Mouse (Mus musculus): Measurements from ENCODE around the gene Cst7.
"Not testable (repeated sequence)": the region's sequence is repeated elsewhere in the genome, so short reads cannot be mapped to it uniquely, and the experiment has no call there.

Cst7 gene

DNA sequence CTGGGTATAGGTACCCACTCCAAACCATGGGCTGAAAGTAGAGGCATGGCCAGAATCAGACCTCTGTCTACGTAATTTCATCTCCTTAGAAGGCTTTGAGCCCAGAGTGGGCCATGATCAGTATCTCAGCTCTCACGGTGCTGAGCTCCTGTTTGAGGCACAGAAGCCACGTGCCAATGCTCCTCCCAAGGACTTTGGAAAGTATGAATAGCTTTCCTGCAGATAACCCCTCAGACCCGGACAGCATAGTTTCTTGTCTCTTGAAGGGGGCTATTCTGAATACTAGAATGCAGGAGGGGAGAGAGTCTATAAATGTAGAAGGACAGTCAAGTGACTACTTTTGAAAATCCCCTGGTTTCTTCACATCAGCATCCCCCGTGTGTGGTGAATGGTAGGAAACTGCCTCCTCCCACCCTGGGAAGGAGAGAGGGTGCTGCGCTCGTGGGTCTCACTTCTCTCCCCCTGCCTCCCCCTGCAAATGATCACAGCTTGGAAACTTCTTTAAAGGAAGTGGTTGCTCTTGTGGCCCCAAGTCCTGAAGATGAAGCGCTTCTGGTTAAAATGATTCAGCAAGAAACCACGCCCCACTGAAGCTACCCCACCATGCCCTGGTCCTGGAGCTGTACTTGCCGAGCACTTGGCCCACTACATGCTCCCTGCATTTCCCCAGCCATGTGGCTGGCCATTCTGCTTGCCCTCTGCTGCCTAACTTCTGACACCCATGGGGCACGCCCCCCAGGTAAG lies at the start of gene Cst7:
TSS of gene Cst7 (plus strand) at position 569 of the 744 bp plus-strand sequence.
- DNase-seq: no peak

DNA sequence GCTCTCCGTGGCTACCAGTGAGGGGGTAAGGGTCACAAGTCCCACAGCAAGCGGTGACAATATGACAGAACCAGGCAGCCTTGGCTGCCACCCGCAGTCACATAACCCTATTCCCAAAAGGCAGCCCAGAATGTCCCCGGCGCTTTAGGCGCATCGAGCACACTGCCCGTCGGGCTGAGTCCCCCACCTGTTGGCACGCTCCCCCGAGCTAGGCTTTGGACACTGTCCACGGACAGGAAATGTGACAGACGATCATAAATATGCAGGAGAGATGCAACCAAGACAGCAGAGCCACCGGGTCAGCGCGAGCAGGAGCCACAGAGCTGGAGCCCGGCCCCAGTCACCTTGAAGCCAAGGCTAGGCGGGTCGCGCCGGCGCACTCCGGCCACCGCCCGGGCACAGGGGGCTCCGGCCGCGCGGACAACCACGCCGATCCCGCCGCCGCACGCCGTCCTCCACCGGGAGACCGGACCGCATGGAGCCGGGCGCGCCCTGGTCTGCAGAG lies 44.5 kb upstream of the Cst7 start:
- DNase-seq: no peak

DNA sequence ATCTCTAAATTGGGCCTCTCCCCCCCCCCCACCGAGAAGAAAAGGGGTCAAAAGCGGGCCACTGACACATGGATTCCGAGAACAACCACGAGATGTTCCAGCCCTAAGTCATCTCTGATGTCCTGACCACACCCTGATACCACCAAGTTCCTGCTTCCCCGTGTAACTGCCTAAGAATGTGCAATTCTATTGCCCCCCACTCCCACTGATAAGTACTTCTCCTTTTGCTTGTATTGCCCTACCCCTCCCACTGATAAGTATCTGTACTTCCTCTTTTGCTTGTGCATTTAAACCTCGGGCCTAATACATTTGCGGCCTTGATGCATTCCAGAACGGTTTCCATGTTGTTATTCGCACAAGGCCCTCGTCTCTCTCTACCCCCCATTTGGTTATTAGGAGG lies 20.6 kb upstream of the Cst7 start:
- not testable (repeated sequence) for DNase-seq

DNA sequence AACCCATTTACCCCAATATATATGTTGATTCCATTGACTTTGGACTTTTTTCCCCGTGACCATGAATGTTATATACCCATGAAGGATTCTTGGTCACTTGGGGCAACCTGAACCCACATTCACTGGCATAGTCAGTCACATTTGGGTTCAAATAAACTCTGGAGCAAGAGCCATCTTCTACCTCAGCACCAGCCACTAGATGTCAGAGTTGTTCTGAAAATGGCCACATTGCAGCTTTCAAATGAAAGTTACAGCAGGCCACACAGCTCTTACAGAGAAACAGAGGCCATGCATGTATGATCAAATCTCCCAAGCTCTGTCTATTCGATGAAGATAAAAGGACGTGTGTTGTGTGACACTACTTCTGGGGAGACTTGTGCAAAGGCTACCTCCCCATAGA lies 11.6 kb upstream of the Cst7 start:
- peak; percentile 12 for DNase-seq

DNA sequence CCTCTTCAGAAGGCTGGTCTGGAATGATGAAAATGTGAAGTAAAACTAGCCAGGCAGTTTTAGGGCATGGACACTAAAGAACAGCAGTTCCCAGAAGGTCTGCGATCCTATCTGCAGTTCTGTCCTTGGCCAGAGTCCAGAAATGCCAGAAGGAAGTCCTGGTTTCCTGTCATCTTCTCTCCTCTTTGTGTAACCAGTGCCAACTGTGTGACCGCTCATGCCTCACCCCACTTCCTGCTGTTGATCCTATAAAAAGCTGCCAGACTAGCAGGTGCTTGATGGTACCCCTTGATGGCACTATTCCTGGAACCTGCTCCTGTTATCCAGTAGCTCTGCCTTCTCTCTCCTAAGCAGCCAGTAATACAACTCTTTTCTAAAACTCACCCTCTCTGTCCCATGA lies 3.2 kb upstream of the Cst7 start:
- no peak for DNase-seq

DNA sequence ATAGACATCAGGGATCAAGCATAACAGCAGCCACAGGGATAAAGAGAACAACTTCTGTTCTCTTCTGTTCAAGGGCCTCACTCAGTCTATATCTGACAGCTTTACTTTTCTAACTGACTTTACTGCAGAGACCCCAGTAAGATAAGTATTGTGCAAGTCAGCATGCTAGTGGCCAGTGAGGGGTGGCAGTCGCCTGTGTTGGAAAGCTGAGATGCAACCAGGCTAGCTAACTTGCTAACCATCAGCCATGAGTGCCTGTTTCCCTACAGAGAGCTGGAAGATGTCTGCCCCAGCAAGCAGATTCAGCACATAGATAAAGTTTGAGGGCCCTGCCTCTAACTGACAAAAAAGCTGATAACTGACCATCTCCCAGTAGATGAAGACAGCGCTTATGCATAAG lies 546 bp downstream of the Cst7 start:
- no peak for DNase-seq

DNA sequence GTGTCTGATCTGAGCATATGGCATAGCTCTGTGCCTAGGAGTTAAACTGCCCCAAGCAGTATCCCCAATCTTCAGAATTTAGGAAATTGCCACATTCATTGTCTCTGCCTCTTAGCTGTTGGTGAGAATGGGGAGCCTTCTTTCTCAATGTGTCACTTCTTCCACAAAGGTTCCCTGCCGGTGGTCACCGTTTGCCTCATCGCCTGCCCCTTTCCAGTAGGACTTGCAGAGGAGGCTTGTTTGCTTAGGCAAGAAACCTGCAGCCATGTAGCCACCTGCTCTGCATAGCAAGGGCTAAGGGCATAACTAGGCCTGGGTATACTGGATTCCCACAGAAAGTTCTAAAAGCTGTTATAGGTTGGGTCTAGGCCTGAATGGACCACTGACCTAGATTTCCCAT lies 2.2 kb downstream of the Cst7 start:
- no peak for DNase-seq

DNA sequence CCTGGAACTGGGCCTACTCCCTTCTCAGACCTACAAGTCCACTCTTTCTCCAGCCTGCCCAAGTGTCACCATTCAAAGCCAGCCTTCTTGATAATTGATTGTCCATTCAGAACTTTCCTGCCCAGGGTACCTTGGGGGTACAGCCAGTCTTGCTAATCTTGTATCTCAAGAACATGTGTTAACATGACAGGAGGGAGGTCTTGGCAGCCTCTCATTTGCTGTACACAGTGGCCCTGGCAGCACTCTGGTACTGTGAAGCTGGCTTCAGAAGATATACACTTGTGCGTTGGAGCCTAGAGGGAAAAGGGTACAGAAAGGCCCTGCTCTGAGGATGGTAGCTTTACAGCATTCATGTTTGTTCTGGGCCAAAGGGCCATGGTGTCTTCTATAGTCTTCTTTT lies 6.0 kb downstream of the Cst7 start:
- no peak for DNase-seq

DNA sequence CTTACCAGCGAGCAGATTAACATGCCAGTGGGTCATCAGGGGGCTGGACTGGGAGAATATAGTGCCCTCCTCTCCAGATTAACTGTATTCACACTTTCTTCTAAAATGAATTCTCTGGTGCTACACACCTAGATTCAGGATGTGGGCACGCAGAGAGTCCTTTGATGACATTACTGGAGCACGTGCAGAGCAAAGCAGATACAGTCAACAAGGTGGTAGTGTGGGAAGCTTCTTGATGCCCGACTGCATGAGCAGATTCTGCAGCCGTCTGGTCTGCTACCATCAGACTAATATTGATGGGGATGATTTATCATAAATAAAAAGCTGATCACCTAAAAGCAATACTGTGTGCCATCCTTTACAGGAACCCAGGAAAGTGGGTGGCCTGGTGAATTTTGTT lies 8.4 kb downstream of the Cst7 start:
- no peak for DNase-seq

DNA sequence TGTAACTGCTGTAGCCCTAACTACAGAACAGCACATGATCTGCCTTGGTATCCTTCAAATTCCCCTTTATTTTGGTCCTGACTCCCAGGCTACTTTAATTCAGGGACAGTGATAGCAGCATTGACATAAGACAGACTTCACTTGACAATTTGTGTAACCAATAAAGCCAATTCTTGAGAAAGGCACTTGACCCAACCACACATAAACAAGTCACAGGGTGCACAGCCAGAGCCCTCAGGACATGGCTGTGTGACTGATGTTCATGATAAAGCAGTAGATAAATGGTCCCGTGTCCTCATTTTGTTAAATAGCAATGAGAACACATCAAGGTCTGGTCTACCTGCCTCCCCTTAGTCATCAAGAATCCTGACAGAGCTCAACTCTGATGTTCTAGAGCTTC lies 9.4 kb downstream of the Cst7 start:
- no peak for DNase-seq

DNA sequence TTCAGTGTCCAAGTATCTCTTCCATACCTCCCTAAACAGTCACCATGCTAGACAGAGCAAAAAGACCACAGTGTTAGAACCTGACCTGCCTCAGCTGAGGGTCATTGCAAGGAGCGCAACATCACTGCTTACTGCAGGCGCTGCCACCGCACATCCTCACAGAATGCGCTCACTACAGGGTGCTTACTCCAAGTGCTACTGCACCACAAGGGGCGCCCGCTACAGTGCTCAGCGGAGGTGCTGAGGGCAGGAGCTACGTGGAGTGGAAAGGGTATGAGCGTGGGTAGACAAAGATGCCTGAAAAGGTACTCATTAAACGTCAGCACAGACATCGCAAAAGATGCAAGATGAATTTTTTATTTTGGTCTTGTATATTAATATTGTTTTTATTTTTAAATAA lies 18.9 kb downstream of the Cst7 start:
- no peak for DNase-seq

DNA sequence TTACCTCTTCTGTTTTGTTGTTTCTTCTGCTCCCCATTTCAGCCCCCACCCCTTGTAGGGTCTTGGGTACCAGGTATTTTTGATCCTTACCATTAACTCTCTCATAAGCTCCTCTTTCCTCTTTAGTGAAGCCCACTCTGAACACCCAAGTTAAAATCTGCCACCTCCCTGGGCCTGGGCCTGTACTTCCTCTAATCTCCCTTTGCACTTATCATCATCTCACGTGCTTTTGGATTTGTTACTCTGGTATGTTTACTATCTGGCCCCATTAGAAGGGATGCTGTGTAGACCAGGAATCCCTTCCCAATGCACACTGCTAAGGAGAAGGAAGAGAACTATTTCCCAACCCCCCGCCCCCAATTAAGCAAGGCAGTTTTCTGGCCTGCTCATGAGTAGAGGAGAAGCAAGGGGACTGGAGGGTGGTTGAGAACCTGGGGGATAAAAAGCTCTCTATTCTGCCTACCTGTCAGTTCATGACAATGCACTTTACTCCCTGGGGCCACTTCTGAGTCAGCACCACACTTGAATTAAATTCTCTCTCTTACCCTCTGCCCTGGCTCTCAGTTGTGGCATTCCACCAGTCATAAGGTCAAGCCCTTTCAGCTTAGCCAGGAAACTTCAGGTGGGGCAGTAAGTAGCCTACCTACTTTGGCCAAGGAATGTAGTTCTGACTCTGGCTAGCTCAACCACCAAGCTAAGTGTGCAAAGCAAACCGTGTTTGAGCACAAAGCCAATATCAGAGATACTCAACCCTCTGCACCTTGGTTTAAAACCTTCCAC lies 25.4 kb downstream of the Cst7 start:
- no peak for DNase-seq

DNA sequence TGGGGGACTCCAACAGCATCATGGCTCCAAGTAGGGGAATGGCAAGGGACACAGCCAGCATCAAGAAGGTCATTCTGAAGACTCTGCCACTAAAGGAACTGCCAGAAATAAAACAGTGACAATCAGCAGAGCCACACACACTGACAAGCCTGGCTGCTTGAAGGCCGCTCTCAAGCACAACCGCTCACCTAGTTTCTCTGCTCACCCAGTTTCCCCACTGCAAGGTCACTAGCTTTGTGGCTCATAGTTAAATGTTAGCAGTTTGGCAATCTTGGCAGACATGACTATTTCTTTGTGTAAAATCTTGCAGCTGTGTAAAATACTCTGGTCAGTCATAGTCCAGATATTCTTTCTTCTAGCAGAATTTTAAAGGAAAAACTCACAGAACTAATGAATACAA lies 30.0 kb downstream of the Cst7 start:
- no peak for DNase-seq

DNA sequence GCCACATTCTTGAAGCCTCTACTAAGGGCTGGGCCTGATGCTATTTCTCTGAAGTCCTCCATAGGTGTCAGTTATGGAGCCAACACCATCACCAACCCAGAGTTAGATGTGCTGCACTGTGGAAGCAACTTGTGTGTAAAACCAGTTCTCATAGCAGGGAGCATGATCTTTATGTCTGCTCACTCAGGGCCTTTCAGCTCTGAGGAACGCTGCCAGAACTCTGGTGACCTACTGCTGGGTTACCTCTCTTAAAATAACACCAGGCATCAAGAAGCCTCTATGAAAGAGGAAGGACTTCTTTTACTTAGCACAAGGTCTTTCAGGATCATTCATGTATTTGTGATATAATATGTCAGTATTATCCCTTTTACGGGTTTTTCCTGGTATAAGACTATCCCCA lies 32.0 kb downstream of the Cst7 start:
- no peak for DNase-seq

DNA sequence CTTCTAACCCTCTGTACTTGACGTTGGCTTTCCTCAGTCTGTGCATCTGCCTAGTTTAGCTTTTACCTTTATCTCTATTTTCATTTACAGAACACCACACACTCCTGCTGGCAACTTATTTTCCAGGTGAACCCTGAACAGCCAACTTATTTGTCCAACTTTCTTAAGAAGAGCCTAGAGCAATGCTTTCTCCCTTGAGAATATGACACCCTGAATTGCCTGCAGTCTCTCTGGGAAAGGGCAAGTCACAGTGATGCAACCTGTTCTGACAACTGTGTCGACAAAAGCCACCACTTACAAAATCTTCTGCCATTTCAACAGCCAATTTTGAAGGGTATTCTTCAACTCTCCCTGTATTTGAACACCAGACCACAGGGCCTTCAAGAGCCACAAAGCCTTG lies 34.6 kb downstream of the Cst7 start:
- no peak for DNase-seq

DNA sequence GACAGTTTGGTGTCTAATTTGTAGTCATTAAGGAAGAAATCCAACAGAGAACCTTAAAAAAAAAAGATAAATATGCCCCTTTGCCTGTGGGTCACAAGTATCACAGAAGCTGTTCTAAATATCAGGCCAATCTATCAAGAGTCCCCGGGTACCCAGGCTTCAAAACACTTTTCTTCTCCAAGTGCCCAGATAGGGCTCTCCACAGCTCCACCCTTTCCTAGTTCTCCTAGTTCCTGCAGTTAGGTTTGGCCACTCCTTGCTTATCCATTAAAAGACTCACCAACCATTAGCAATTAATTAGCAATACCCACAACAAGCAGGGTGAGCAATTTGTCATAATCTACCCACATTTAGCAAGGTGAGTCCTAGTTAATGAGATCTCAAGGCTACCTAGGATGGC lies 36.9 kb downstream of the Cst7 start:
- DNase-seq: no peak

DNA sequence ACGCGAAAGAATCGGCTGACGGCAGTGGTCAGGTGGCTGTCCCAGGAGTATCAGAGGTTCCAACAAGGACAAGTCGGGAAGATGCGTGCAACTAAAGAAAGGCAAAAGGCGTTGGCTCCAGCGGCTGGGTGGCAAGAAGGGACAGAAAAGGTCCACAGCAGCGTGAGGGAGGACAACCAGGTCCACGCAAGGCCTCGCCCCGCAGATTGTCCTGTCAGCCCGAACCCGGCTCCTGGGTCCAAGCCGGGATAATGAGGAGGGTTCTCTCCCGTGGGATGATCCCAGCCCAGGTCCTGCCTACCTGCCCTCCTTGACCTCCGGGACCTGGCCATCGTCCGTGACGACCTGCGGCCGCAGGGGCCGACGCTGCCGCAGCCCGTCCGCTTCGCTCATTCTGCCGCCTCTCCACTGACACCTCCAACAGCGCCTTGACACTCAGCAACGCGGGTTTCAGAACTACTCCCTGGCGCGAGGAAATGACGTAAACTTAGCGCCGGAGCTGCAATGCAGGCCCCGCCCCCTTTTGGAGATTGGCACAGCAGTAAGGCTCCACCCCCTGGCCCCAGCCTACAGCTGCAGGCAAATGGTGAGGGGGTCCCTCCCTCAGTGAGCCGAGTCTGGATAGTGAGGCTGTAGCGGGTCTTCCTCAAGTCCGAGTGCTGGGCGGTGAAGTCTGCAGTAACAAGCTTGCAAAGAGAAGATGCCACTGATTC lies 38.0 kb downstream of the Cst7 start, which contains the start of gene Apmap:
TSS of gene Apmap (minus strand) at position 481 of the 713 bp plus-strand sequence.
- peak; percentile 98 for DNase-seq

DNA sequence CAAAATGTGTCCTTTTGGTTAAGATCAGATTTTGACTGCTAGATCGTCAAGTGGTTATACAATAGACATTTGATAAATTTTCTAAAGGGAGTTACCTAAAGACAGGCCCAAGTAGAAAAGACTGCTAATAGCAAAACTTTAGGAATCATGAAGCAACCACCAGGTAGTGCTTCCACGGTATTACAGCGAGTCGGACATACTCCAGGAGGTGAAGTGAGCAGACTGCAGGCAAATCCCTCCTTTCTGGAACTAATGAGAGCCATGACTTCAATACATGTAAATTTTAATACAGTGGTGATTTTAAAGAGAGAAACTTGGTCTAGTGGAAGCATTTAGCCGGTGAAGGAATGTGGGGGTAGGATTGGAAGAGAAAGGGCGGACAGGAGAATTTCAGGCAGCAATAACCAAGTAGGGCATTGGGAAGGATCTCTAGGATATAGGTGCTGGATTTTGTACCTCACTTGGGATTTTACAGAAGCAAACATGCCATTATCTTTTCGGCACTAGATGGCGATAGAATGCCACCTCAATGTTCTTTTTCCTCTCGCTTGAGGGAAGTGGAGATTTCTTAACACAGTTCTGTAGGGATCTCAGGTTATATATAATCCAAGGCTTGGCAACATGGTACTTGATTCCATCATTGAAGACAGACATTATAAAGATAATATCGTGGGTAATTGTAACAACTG lies 38.8 kb downstream of the Cst7 start:
- peak; percentile 81 for DNase-seq

DNA sequence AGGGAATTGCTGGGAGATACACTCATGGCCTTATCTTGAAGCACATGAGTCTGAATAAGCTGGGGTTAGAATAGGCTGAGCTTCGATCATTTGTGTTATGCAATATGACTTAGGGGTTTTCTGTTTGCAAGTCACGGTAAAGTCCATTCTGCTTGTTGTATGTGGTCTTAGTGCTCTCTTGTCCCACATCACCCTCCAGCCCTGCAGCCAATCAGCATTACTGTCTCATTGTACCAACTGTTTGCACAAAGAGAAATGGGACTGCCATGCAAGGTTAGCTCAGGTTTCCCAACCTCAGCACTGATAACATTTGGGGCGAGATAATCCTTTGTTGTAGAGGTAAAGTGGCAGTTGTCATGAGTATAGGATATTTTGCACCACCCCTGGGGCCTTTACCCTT lies 39.9 kb downstream of the Cst7 start:
- DNase-seq: no peak

DNA sequence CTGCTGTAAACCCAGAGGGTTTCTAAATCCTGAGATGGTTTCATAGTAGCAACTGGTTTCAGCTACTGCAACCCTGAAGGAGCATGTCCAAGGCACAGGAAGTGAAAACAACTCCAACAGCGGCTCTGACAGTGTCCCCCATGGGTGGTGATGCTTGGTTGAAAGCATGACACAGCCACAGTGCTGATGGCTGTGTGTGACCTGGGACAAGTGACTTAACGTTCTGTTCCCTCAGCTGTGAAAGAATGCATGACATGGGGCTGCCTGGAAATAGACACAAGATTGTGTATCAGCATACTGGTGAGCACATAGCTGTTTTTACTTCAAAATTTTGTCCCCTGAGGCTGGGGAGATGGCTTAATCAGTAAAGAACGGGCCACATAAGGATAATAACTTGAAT lies 51.5 kb downstream of the Cst7 start:
- no peak for DNase-seq

DNA sequence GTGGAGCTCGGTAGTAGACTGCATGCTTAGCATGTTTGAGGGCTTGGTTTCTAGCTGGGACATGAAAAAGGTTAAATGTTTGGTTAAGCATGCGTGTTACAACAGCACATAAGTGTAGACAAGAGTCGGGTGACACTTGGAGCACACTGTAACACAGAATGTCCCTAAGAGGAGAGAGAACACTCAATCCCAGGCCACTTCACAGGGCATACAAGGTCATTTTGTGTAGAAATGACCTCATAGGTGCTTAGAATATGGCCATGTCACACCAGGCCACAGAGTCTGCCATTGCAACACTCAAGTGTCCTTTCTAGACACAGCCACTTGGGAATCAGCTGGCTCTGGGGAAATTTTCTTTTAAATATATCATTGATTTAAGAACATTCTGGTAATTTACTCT lies 53.7 kb downstream of the Cst7 start:
- DNase-seq: no peak

DNA sequence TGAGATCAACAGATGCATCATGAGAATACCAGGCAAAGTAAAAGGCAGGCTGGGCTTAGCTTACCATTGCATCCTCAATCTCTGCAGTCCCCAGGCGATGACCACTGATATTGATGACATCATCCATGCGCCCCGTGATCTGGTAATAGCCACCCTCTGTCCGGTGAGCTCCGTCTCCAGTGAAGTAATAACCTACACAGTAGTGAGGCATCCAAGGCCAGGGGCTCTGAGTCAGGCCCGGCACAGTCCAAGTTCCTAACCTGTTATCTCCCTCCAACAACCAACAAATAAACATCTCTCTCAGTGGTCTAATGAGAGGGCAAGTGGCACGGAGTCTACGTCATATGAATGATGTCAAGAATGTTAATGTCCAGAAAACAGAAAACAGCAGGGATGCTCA lies 54.7 kb downstream of the Cst7 start:
- no peak for DNase-seq

DNA sequence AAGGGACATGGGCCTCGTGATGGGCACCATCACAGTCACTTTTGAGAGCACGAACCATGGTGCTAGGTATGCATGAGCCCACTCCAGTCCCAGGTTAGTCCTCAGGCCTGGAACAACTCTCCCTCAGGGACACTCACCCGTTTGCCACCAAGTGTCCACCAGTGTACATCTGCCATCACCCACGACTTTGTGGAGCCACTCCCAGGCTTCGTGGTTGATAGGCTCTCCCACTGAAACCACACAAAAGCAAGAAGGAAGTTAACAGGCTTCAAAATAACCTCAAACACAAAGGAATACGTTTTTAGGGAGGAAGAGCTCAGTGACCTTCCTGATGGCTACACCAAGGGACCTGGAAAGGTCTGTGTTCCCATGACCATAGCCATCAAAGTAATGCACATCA lies 56.9 kb downstream of the Cst7 start:
- DNase-seq: no peak
